8 mouse cellular contexts compared by ENCODE assay signal in genomic region chr5:23417716-23418115, GRCm38 (mm10). TPM values are rescaled to one million over a fixed set of nuclear protein-coding genes. Genes with fewer than 3 reads are reported as not detected.
DNase-seq lines count a peak whose midpoint lies in the region; ATAC-seq and TF ChIP-seq lines count a peak whose summit lies in the region.

No protein-coding gene starts in this region.

- H3K27me3 ChIP-seq in heart, embryonic 15.5 days = no peaks in the 10 kb centered on the region
- H3K27me3 ChIP-seq in hindbrain, embryonic 15.5 days = no peaks in the 10 kb centered on the region
- no peaks in the 10 kb centered on the region for H3K27me3 ChIP-seq in midbrain, postnatal 0 days (ENCODE audit: insufficient read depth, low read length)

- no peak for DNase-seq in heart, adult 18-20 months
- peak; percentile 28 for DNase-seq in T-cell, adult 2 months (ENCODE audit: low spot score)
- no peak for DNase-seq in midbrain, postnatal 0 days (ENCODE audit: low spot score)
- no peak for DNase-seq in ovary, postnatal 14 days (ENCODE audit: low spot score)
- DNase-seq in frontal cortex, postnatal 10 days (ENCODE audit: low spot score in 2 of 2) = no peak
- DNase-seq in ovary, postnatal 10 days (ENCODE audit: low spot score) = no peak

- TF ChIP-seq CTCF in midbrain, postnatal 0 days (IDR thresholded peaks at IDR 0.05) = no peak

- no peaks in the 10 kb centered on the region for H3K9me3 ChIP-seq in heart, embryonic 15.5 days (replicated peaks)
- no peaks in the 10 kb centered on the region for H3K9me3 ChIP-seq in hindbrain, embryonic 15.5 days
- no peaks in the 10 kb centered on the region for H3K9me3 ChIP-seq in midbrain, postnatal 0 days (ENCODE audit: low read length)

- WGBS in heart, embryonic 15.5 days = 59% methylated on average over 2 of the region's 2 CpGs
- 66% methylated on average over 2 of the region's 2 CpGs for WGBS in hindbrain, embryonic 15.5 days
- WGBS in midbrain, postnatal 0 days = 65% methylated on average over 2 of the region's 2 CpGs

- no peak for ATAC-seq in heart, embryonic 15.5 days (replicated peaks; ENCODE audit: insufficient number of reproducible peaks, insufficient read depth, low FRiP score, low read depth)
- ATAC-seq in hindbrain, embryonic 15.5 days (ENCODE audit: low FRiP score, low read depth) = no peak
- no peak for ATAC-seq in midbrain, postnatal 0 days (ENCODE audit: low FRiP score)

- peak overlapping the region; percentile 89 for H3K27ac ChIP-seq in heart, embryonic 15.5 days
- peak overlapping the region; percentile 96 for H3K27ac ChIP-seq in hindbrain, embryonic 15.5 days (replicated peaks)
- H3K27ac ChIP-seq in midbrain, postnatal 0 days (ENCODE audit: low read depth, low read length) = peak overlapping the region; percentile 97

- H3K4me3 ChIP-seq in heart, embryonic 15.5 days = peak overlapping the region; percentile 59
- peak overlapping the region; percentile 54 for H3K4me3 ChIP-seq in hindbrain, embryonic 15.5 days
- peak overlapping the region; percentile 58 for H3K4me3 ChIP-seq in midbrain, postnatal 0 days (ENCODE audit: low read depth, low read length)

- no peaks in the 10 kb centered on the region for H3K36me3 ChIP-seq in heart, embryonic 15.5 days
- no peaks in the 10 kb centered on the region for H3K36me3 ChIP-seq in hindbrain, embryonic 15.5 days
- no peaks in the 10 kb centered on the region for H3K36me3 ChIP-seq in midbrain, postnatal 0 days (ENCODE audit: insufficient read depth, low read length)

- peak overlapping the region; percentile 78 for H3K4me2 ChIP-seq in heart, embryonic 15.5 days
- peak overlapping the region; percentile 75 for H3K4me2 ChIP-seq in hindbrain, embryonic 15.5 days
- H3K4me2 ChIP-seq in midbrain, postnatal 0 days (ENCODE audit: low read depth, low read length, poor library complexity, severe bottlenecking) = peak overlapping the region; percentile 62

- peaks cover 70% of the 10 kb centered on the region for H3K4me1 ChIP-seq in heart, embryonic 15.5 days (replicated peaks)
- peaks cover 76% of the 10 kb centered on the region for H3K4me1 ChIP-seq in hindbrain, embryonic 15.5 days (replicated peaks)
- peaks cover 4% of the 10 kb centered on the region; the same call in 1 of the 2 replicates for H3K4me1 ChIP-seq in midbrain, postnatal 0 days (ENCODE audit: insufficient read depth, low read length)

- peak overlapping the region; percentile 64 for H3K9ac ChIP-seq in heart, embryonic 15.5 days
- peak overlapping the region; percentile 58 for H3K9ac ChIP-seq in hindbrain, embryonic 15.5 days
- H3K9ac ChIP-seq in midbrain, postnatal 0 days (replicated peaks; ENCODE audit: low read length, poor library complexity, severe bottlenecking) = peak overlapping the region; percentile 80

RNA-seq across cellular contexts. Expression of gene Kmt2e, which starts 16.5 kb away (rescaled TPM):
- polyA plus RNA-seq in heart, embryonic 15.5 days (2015; fragmentation: Nextera tagmentation; extraction: Ambion mirVana) = 62.5 and 71.8 TPM in 2 replicates
- 10 to 100 TPM; 40.6 to 45.0 TPM for total RNA-seq in heart, adult 18-20 months (2021)
- polyA plus RNA-seq in hindbrain, embryonic 15.5 days (2015; fragmentation: Nextera tagmentation; extraction: Ambion mirVana) = 146 and 152 TPM in 2 replicates
- 49.3 and 66.4 TPM in 2 replicates for total RNA-seq in midbrain, postnatal 0 days (2014; rRNA removed)
- polyA plus RNA-seq in midbrain, postnatal 0 days (2015; fragmentation: Nextera tagmentation; extraction: Ambion mirVana) = 132 and 144 TPM in 2 replicates
